Mouse (Mus musculus) forebrain, embryonic 11.5 days (tissue): ENCODE measurements around the gene Hoxd11. TPM values are rescaled to one million over a fixed set of nuclear protein-coding genes. Genes with fewer than 3 reads are reported as not detected.

Experiments
- ATAC-seq: fragments of 200-750 bp; cut with Nextera tagmentation; replicated peaks from 2 replicates; pipeline ENCODE4 v1.8.0; 2017; ENCODE audit warnings: moderate TSS enrichment; ENCODE audit not compliant: low FRiP score
- DNase-seq: peaks from one replicate; pipeline ENCODE4 v3.0.0-alpha.2; 2017; ENCODE audit warnings: low spot score
- H3K27ac ChIP-seq: fragments of 300-500 bp; sonication (generic); 2 replicates; pipeline ENCODE4 v1.5.1; 2014; ENCODE audit warnings: low read depth, low read length
- H3K27me3 ChIP-seq: fragments of 300-500 bp; sonication (generic); 2 replicates; pipeline ENCODE4 v1.6.1; 2014; ENCODE audit warnings: mild to moderate bottlenecking, low read length, mixed read lengths; ENCODE audit not compliant: control insufficient read depth, insufficient read depth
- H3K36me3 ChIP-seq: fragments of 300-500 bp; sonication (generic); 2 replicates; pipeline ENCODE4 v1.6.1; 2014; ENCODE audit warnings: mild to moderate bottlenecking, low read length, moderate library complexity, mixed read lengths; ENCODE audit not compliant: control insufficient read depth, insufficient read depth
- H3K4me1 ChIP-seq: fragments of 300-500 bp; sonication (generic); replicated peaks from 2 replicates; pipeline ENCODE4 v1.6.1; 2014; ENCODE audit warnings: low read length, mixed read lengths; ENCODE audit not compliant: control insufficient read depth, insufficient read depth
- H3K4me2 ChIP-seq: fragments of 300-500 bp; sonication (generic); 2 replicates; pipeline ENCODE4 v1.6.1; 2014; ENCODE audit warnings: low read depth, mild to moderate bottlenecking, low read length, moderate library complexity, mixed read lengths; ENCODE audit not compliant: severe bottlenecking
- H3K4me3 ChIP-seq: fragments of 300-500 bp; sonication (generic); 2 replicates; pipeline ENCODE4 v1.5.1; 2014; ENCODE audit warnings: low read depth, low read length
- H3K9ac ChIP-seq: fragments of 300-500 bp; sonication (generic); 2 replicates; pipeline ENCODE4 v1.6.1; 2014; ENCODE audit warnings: low read length
- H3K9me3 ChIP-seq: fragments of 300-500 bp; sonication (generic); 2 replicates; pipeline ENCODE4 v1.6.1; 2016; ENCODE audit warnings: low read length, mixed read lengths; ENCODE audit not compliant: control insufficient read depth
- WGBS: fragments of 180-500 bp; shearing (Covaris S2); extraction: QIAGEN DNeasy Blood & Tissue Kit; methylation state at CpG from one replicate; pipeline ENCODE4 v1.1.7; 2014; 5-methylcytosine and 5-hydroxymethylcytosine counted together
- polyA plus RNA-seq: library from polyadenylated mRNA; unstranded; fragments of >200 nt; fragmentation: Nextera tagmentation; extraction: Ambion mirVana; gene quantifications from 2 replicates; pipeline ENCODE4 v1.2.1, GENCODE M21; 2014

The Hoxd11 gene
- polyA plus RNA-seq, 1 experiment from 2014 or later, result not detected

GRCm38 (mm10) chr2:74706393-74706960 lies 27.1 kb downstream of the Hoxd11 start:
- WGBS, result under 1% methylated on average over 13 of the region's 13 CpGs
- H3K4me3 ChIP-seq, result no peak overlapping the region
- no peaks in the 10 kb centered on the region for H3K9me3 ChIP-seq
- H3K9ac ChIP-seq, result no peak overlapping the region
- H3K4me2 ChIP-seq, result no peak overlapping the region
- DNase-seq, result peak; percentile 50
- H3K27me3 ChIP-seq, result peaks cover 94% of the 10 kb centered on the region
- no peaks in the 10 kb centered on the region for H3K36me3 ChIP-seq
- H3K4me1 ChIP-seq, result peaks cover 6% of the 10 kb centered on the region
- H3K27ac ChIP-seq, result no peak overlapping the region
- ATAC-seq, result no peak

GRCm38 (mm10) chr2:74707599-74707998 lies 28.2 kb downstream of the Hoxd11 start:
- no peak for ATAC-seq
- Histone ChIP-seq H3K4me3 (no peak overlapping the region), H3K27me3 (peaks cover 95% of the 10 kb centered on the region), H3K9me3 (no peaks in the 10 kb centered on the region), H3K27ac (no peak overlapping the region), H3K36me3 (no peaks in the 10 kb centered on the region), H3K4me1 (peaks cover 11% of the 10 kb centered on the region), H3K4me2 (no peak overlapping the region), H3K9ac (no peak overlapping the region)
- DNase-seq, result no peak
- 7% methylated on average over 7 of the region's 7 CpGs for WGBS

GRCm38 (mm10) chr2:74708676-74709075 lies 29.3 kb downstream of the Hoxd11 start:
- H3K27ac ChIP-seq, result no peak overlapping the region
- H3K4me2 ChIP-seq, result no peak overlapping the region
- WGBS, result 9% methylated on average over 4 of the region's 4 CpGs
- H3K36me3 ChIP-seq, result no peaks in the 10 kb centered on the region
- no peak overlapping the region for H3K4me3 ChIP-seq
- H3K9ac ChIP-seq, result no peak overlapping the region
- peaks cover 96% of the 10 kb centered on the region for H3K27me3 ChIP-seq
- no peak for DNase-seq
- H3K4me1 ChIP-seq, result peaks cover 11% of the 10 kb centered on the region
- ATAC-seq, result no peak
- no peaks in the 10 kb centered on the region for H3K9me3 ChIP-seq

- no peak overlapping the region for H3K4me2 ChIP-seq
- no peak overlapping the region for H3K27ac ChIP-seq
- no peaks in the 10 kb centered on the region for H3K9me3 ChIP-seq
- peaks cover 95% of the 10 kb centered on the region for H3K27me3 ChIP-seq
- no peak for DNase-seq
- H3K36me3 ChIP-seq, result no peaks in the 10 kb centered on the region
- no peak overlapping the region for H3K4me3 ChIP-seq
- ATAC-seq, result no peak
- H3K4me1 ChIP-seq, result peaks cover 9% of the 10 kb centered on the region
- H3K9ac ChIP-seq, result no peak overlapping the region
- 5% methylated on average over 5 of the region's 5 CpGs for WGBS
Measured at GRCm38 (mm10) chr2:74709465-74710419, 30.4 kb downstream of the Hoxd11 start.

- 3% methylated on average over 16 of the region's 16 CpGs for WGBS
- no peak for DNase-seq
- Histone ChIP-seq H3K27ac (no peak overlapping the region), H3K27me3 (peaks cover 95% of the 10 kb centered on the region), H3K4me2 (no peak overlapping the region), H3K9me3 (no peaks in the 10 kb centered on the region), H3K4me3 (no peak overlapping the region), H3K36me3 (no peaks in the 10 kb centered on the region), H3K9ac (no peak overlapping the region), H3K4me1 (peaks cover 5% of the 10 kb centered on the region)
- ATAC-seq, result no peak
Measured at GRCm38 (mm10) chr2:74710929-74711543, 31.7 kb downstream of the Hoxd11 start.

GRCm38 (mm10) chr2:74711721-74712621 lies 32.6 kb downstream of the Hoxd11 start, which contains the start of the genes Hoxd3 and Hoxd4:
Gene Hoxd3, plus strand, starts transcription at chr2:74711927.
Gene Hoxd4, plus strand, starts transcription at chr2:74711929.
- Histone ChIP-seq H3K4me1 (peaks cover 5% of the 10 kb centered on the region), H3K27ac (no peak within 1 kb of the TSS), H3K4me3 (peak within 1 kb of the TSS; percentile 15), H3K9me3 (no peaks in the 10 kb centered on the region), H3K36me3 (no peaks in the 10 kb centered on the region), H3K4me2 (0 out of 2 replicates have a peak within 1 kb of the TSS, but pooled peaks have one; percentile 8), H3K27me3 (peaks cover 95% of the 10 kb centered on the region), H3K9ac (no peak within 1 kb of the TSS)
- DNase-seq, result no peak
- WGBS, result under 1% methylated on average over 62 of the region's 65 CpGs
- no peak for ATAC-seq

GRCm38 (mm10) chr2:74713239-74714150 lies 34.1 kb downstream of the Hoxd11 start:
- DNase-seq (no peak), ATAC-seq (no peak)
- Histone ChIP-seq H3K27ac (no peak overlapping the region), H3K9ac (no peak overlapping the region), H3K4me2 (no peak overlapping the region), H3K36me3 (no peaks in the 10 kb centered on the region), H3K27me3 (peaks cover 95% of the 10 kb centered on the region), H3K4me1 (peaks cover 5% of the 10 kb centered on the region), H3K9me3 (no peaks in the 10 kb centered on the region), H3K4me3 (no peak overlapping the region)
- WGBS, result 5% methylated on average over 19 of the region's 19 CpGs
